Mouse (Mus musculus): ENCODE data around the gene Epp13.

DNA sequence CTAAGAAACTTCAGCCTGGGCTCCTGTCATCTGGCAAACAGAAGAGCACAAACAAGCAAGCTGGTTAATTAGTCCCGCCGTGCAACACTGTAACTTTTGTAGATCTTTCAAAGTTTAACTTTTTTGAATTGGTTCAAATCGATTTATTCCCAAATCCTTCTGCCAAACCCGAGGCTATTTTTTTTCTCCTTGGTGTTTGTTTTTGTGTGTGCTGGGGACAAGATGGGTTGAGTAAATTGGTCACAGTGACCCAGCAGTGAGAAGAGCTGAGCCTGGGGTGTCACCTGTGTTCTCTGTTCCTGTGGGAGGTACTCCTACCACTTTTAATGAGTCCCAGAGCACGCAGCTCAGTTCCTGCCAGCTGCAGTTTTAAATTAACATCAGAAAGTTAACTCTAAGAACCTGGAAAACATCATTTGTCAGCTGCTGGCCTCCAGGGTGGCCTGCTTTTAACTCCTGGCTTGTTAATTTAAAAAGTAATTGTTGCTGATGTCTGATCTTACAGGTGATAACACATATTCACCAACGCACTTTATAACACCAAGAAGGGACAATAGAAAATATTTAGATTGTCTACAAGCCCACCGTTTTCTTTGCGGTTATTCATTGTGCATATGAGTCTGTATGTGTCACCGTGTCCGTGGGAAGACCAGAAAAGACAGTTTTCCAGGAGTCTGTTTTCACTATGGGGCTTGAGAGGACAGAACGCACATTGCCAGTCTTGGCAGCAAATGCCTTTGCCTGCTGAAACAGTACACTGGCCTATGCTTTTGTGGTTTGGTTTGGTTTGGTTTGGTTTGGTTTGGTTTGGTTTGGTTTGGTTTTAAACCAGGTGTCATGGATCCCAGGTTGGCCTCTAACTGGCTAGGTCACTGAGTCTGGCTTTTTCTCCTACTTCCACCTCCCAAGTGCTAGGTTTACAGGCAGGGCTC, 7.9 kb upstream of the Epp13 start:
- no peak for TF ChIP-seq CTCF (IDR thresholded peaks at IDR 0.05; ENCODE audit: low read depth, low read length)
- TF ChIP-seq POLR2A (IDR thresholded peaks at IDR 0.05; ENCODE audit: insufficient read depth, low read length): no peak
- peak; percentile 76 for TF ChIP-seq EP300 (IDR thresholded peaks at IDR 0.05; ENCODE audit: insufficient read depth, low read depth, low read length)
